Mouse (Mus musculus): ENCODE results near the gene Slc7a4. TPM values are rescaled to one million over a fixed set of nuclear protein-coding genes. Genes with fewer than 3 reads are reported as not detected.

The Slc7a4 gene
- 0.29 TPM for polyA plus RNA-seq (2014; fragmentation: Illumina TruSeq; extraction: RNeasy Lipid Tissue Mini Kit (QIAGEN cat#74804); ENCODE audit: low read depth, low replicate concordance)

DNA sequence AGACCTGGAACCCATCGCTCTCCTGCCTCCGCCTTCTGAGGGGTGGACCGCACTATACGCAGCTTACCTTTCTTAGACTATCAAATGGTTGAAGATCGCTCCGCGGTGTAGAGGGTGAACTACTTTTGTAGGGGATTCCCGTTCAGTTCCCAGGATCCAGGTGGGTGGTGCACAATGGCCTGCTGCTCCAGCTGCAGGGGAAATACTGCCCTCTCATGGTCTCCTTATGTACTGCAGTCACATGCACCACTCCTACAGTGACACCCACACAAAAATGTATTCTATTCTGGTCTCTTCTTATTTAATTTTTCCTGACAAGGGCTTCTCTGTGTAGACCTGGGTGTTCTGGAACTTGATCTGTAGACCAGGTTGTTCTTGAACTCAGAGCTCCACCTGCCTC lies at the start of gene Slc7a4:
Gene Slc7a4, minus strand, starts transcription at position 151 of the 400 bp plus-strand sequence.

GRCm38 (mm10) chr16:17619198-17620105 lies 36.4 kb upstream of the Slc7a4 start, which contains the start of gene Smpd4:
Smpd4 (plus strand) TSS chr16:17619354.

GRCm38 (mm10) chr16:17561751-17562208 lies 21.2 kb downstream of the Slc7a4 start, which contains the start of gene P2rx6:
P2rx6 (plus strand) TSS chr16:17561885.

DNA sequence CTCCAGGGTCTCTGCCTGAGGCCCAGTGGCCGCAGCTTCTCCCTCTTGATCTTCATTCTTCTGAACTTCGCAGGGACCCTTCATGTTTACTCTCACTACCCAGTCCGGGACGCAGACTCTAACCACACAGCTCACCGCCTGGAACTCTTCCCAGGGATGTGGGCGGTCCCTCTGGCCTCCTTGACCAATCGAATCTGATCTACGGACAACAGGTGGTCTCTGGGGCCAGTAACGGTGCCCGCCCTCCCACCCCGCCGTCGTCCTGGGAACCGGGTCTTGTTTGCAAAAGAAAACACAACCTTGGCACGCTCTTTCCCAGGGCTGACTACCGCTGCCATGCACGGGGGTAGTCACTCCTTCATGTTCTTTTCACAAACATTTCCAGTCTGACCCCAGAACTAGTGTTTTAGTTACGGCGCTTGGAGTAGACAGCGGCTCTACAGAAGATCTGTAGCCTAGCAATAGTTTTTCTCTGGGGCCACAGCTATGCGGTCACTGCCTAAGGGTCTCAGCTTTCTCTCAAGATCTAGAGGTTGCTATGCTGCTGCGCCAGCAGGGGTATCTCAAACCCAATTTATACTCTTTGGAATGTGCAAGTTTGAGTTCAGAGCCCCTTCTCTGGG lies 21.8 kb downstream of the Slc7a4 start, which contains the start of gene Lrrc74b:
Gene Lrrc74b, minus strand, starts transcription at position 120 of the 623 bp plus-strand sequence.

DNA sequence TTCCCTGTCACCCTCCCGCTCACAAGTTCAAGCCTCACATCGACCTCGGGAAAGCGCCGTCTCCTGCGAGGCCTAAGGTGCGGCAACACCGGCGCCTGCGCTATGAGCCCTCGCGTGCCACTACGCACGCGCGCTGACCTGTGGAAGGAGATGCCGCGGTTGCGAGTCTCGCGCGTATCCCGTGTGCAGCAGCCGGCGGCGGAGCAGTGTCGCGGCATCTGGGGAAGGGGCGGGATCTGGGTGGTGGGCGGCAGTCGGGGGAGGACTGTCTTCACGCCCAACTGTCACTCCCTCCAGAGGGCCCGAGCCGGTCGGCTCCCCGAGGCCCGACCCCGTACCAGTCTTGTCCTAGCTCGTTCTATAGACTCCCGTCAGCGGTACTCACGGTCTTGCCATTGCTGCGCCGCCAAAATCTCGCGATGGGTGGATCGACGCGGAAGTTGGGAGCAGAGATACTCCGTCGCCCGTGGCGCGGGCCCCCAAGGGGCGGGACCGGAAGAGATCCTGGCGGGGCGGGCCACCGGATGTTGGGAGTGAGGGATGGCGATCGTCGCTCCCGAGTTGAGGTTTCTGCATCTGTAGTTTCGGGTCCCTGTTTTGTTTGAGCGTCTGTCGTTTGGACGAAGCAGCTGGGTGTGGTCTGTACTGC lies 52.2 kb downstream of the Slc7a4 start, which contains the start of gene Thap7:
Gene Thap7, minus strand, starts transcription at position 497 of the 649 bp plus-strand sequence.

Other genes starting within 250 kb of the Slc7a4 start
- gene Snap29, start 177.2 kb downstream of the Slc7a4 start, polyA plus RNA-seq (2014; fragmentation: Illumina TruSeq; extraction: RNeasy Lipid Tissue Mini Kit (QIAGEN cat#74804); ENCODE audit: low read depth, low replicate concordance) = 96.3 TPM
- gene Pi4ka, start 176.9 kb downstream of the Slc7a4 start, polyA plus RNA-seq (2014; fragmentation: Illumina TruSeq; extraction: RNeasy Lipid Tissue Mini Kit (QIAGEN cat#74804); ENCODE audit: low read depth, low replicate concordance) = 23.0 TPM
- 34.1 TPM for gene Crkl, start 131.2 kb downstream of the Slc7a4 start, polyA plus RNA-seq (2014; fragmentation: Illumina TruSeq; extraction: RNeasy Lipid Tissue Mini Kit (QIAGEN cat#74804); ENCODE audit: low read depth, low replicate concordance)
- gene Aifm3, start 93.6 kb downstream of the Slc7a4 start, polyA plus RNA-seq (2014; fragmentation: Illumina TruSeq; extraction: RNeasy Lipid Tissue Mini Kit (QIAGEN cat#74804); ENCODE audit: low read depth, low replicate concordance) = 1.6 TPM
- 21.9 TPM for gene Lztr1, start 74.5 kb downstream of the Slc7a4 start, polyA plus RNA-seq (2014; fragmentation: Illumina TruSeq; extraction: RNeasy Lipid Tissue Mini Kit (QIAGEN cat#74804); ENCODE audit: low read depth, low replicate concordance)
- gene Thap7, start 52.1 kb downstream of the Slc7a4 start, polyA plus RNA-seq (2014; fragmentation: Illumina TruSeq; extraction: RNeasy Lipid Tissue Mini Kit (QIAGEN cat#74804); ENCODE audit: low read depth, low replicate concordance) = 1.7 TPM
- gene Lrrc74b, start 22.0 kb downstream of the Slc7a4 start, polyA plus RNA-seq (2014; fragmentation: Illumina TruSeq; extraction: RNeasy Lipid Tissue Mini Kit (QIAGEN cat#74804); ENCODE audit: low read depth, low replicate concordance) = not detected
- 0.23 TPM for gene P2rx6, start 21.3 kb downstream of the Slc7a4 start, polyA plus RNA-seq (2014; fragmentation: Illumina TruSeq; extraction: RNeasy Lipid Tissue Mini Kit (QIAGEN cat#74804); ENCODE audit: low read depth, low replicate concordance)
- gene Smpd4, start 36.1 kb upstream of the Slc7a4 start, polyA plus RNA-seq (2014; fragmentation: Illumina TruSeq; extraction: RNeasy Lipid Tissue Mini Kit (QIAGEN cat#74804); ENCODE audit: low read depth, low replicate concordance) = 16.9 TPM
- not detected for gene Ccdc74a, start 63.3 kb upstream of the Slc7a4 start, polyA plus RNA-seq (2014; fragmentation: Illumina TruSeq; extraction: RNeasy Lipid Tissue Mini Kit (QIAGEN cat#74804); ENCODE audit: low read depth, low replicate concordance)
- gene Med15, start 149.7 kb upstream of the Slc7a4 start, polyA plus RNA-seq (2014; fragmentation: Illumina TruSeq; extraction: RNeasy Lipid Tissue Mini Kit (QIAGEN cat#74804); ENCODE audit: low read depth, low replicate concordance) = 13.5 TPM
- gene Klhl22, start 176.4 kb upstream of the Slc7a4 start, polyA plus RNA-seq (2014; fragmentation: Illumina TruSeq; extraction: RNeasy Lipid Tissue Mini Kit (QIAGEN cat#74804); ENCODE audit: low read depth, low replicate concordance) = 11.2 TPM
- gene Scarf2, start 214.1 kb upstream of the Slc7a4 start, polyA plus RNA-seq (2014; fragmentation: Illumina TruSeq; extraction: RNeasy Lipid Tissue Mini Kit (QIAGEN cat#74804); ENCODE audit: low read depth, low replicate concordance) = not detected
- gene B830017H08Rik, start 249.9 kb upstream of the Slc7a4 start, polyA plus RNA-seq (2014; fragmentation: Illumina TruSeq; extraction: RNeasy Lipid Tissue Mini Kit (QIAGEN cat#74804); ENCODE audit: low read depth, low replicate concordance) = not detected